Mouse (Mus musculus): ENCODE measurements around the gene Ndst2. TPM values are rescaled to one million over a fixed set of nuclear protein-coding genes. Genes with fewer than 3 reads are reported as not detected.

The Ndst2 gene
- total and polyA plus RNA-seq, 2 experiments from 2014 or later, result 8.5 to 20.3 TPM

GRCm38 (mm10) chr14:20700362-20700761, 34.0 kb downstream of the Ndst2 start:
- H3K27ac ChIP-seq (ENCODE audit: low read depth), result no peak overlapping the region; the same call in 1 of the 2 replicates
- no peak overlapping the region for H3K4me2 ChIP-seq (ENCODE audit: low read depth, low read length)
- TF ChIP-seq EP300 (IDR thresholded peaks at IDR 0.05; ENCODE audit: low read depth), result no peak
- TF ChIP-seq CTCF (IDR thresholded peaks at IDR 0.05; ENCODE audit: low read depth), result no peak
- H3K4me1 ChIP-seq (ENCODE audit: control insufficient read depth, insufficient read depth), result peaks cover 29% of the 10 kb centered on the region
- H3K4me3 ChIP-seq (ENCODE audit: low read depth, low read length), result no peak overlapping the region
- H3K36me3 ChIP-seq (replicated peaks; ENCODE audit: control insufficient read depth, insufficient read depth, low read length), result peaks cover 18% of the 10 kb centered on the region
- no peaks in the 10 kb centered on the region for H3K27me3 ChIP-seq (ENCODE audit: control insufficient read depth, insufficient read depth, low read length)
- H3K9ac ChIP-seq (replicated peaks; ENCODE audit: low read depth, low read length), result no peak overlapping the region
- WGBS, result 70% methylated on average over 3 of the region's 3 CpGs
- DNase-seq (ENCODE audit: low spot score) (no peak), ATAC-seq (ENCODE audit: insufficient read depth, low read depth) (no peak)
- H3K9me3 ChIP-seq (replicated peaks; ENCODE audit: control insufficient read depth, low read length), result no peaks in the 10 kb centered on the region

GRCm38 (mm10) chr14:20698515-20698914, 35.8 kb downstream of the Ndst2 start:
- Histone ChIP-seq H3K4me2 (ENCODE audit: low read depth, low read length) (no peak overlapping the region), H3K36me3 (replicated peaks; ENCODE audit: control insufficient read depth, insufficient read depth, low read length) (peaks cover 15% of the 10 kb centered on the region), H3K9ac (replicated peaks; ENCODE audit: low read depth, low read length) (no peak overlapping the region), H3K4me1 (ENCODE audit: control insufficient read depth, insufficient read depth) (peaks cover 29% of the 10 kb centered on the region), H3K27me3 (ENCODE audit: control insufficient read depth, insufficient read depth, low read length) (no peaks in the 10 kb centered on the region), H3K9me3 (replicated peaks; ENCODE audit: control insufficient read depth, low read length) (no peaks in the 10 kb centered on the region), H3K4me3 (ENCODE audit: low read depth, low read length) (no peak overlapping the region), H3K27ac (ENCODE audit: low read depth) (no peak overlapping the region)
- 66% methylated on average over 2 of the region's 2 CpGs for WGBS
- TF ChIP-seq EP300 (IDR thresholded peaks at IDR 0.05; ENCODE audit: low read depth) (no peak), CTCF (IDR thresholded peaks at IDR 0.05; ENCODE audit: low read depth) (no peak)
- DNase-seq (ENCODE audit: low spot score) (no peak), ATAC-seq (ENCODE audit: insufficient read depth, low read depth) (no peak)

DNA sequence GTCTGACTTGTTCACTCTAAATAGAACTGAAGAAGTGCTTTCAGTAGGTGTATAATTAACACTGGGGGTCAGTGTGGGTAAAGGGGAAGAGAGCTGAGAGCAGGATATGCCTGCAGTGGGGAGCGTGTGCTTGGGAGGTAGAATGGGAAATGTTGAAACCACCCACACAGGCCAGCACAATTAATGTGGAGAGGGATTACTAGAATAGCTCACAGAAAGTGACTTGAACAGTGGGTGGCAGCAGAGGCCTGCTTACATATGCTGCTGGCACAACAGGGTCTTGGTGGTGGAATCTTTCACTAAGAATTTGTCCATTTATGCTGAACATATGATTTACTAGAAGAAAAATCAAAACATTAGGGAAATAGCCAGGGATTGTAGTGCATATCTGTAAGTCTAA, 37.4 kb downstream of the Ndst2 start:
- peak overlapping the region; percentile 81 for H3K4me2 ChIP-seq (ENCODE audit: low read depth, low read length)
- H3K27ac ChIP-seq (ENCODE audit: low read depth), result no peak overlapping the region; the same call in 1 of the 2 replicates
- ATAC-seq (ENCODE audit: insufficient read depth, low read depth) (no peak), DNase-seq (ENCODE audit: low spot score) (peak; percentile 79)
- H3K27me3 ChIP-seq (ENCODE audit: control insufficient read depth, insufficient read depth, low read length), result no peaks in the 10 kb centered on the region
- peak overlapping the region; percentile 94 for H3K4me3 ChIP-seq (ENCODE audit: low read depth, low read length)
- TF ChIP-seq CTCF (IDR thresholded peaks at IDR 0.05; ENCODE audit: low read depth) (peak; percentile 60), EP300 (IDR thresholded peaks at IDR 0.05; ENCODE audit: low read depth) (no peak)
- H3K36me3 ChIP-seq (replicated peaks; ENCODE audit: control insufficient read depth, insufficient read depth, low read length), result peaks cover 30% of the 10 kb centered on the region
- peaks cover 29% of the 10 kb centered on the region for H3K4me1 ChIP-seq (ENCODE audit: control insufficient read depth, insufficient read depth)
- no peaks in the 10 kb centered on the region for H3K9me3 ChIP-seq (replicated peaks; ENCODE audit: control insufficient read depth, low read length)
- WGBS, result 10% methylated on average over 1 of the region's 1 CpGs
- H3K9ac ChIP-seq (replicated peaks; ENCODE audit: low read depth, low read length), result 0 out of 2 replicates have a peak overlapping the region, but pooled peaks have one; percentile 8

- H3K9ac ChIP-seq (replicated peaks; ENCODE audit: low read depth, low read length), result peak overlapping the region; percentile 83
- DNase-seq (ENCODE audit: low spot score), result peak; percentile 14
- H3K9me3 ChIP-seq (replicated peaks; ENCODE audit: control insufficient read depth, low read length), result no peaks in the 10 kb centered on the region
- peak overlapping the region; percentile 94 for H3K4me3 ChIP-seq (ENCODE audit: low read depth, low read length)
- peaks cover 40% of the 10 kb centered on the region for H3K36me3 ChIP-seq (replicated peaks; ENCODE audit: control insufficient read depth, insufficient read depth, low read length)
- no peaks in the 10 kb centered on the region for H3K27me3 ChIP-seq (ENCODE audit: control insufficient read depth, insufficient read depth, low read length)
- H3K4me1 ChIP-seq (ENCODE audit: control insufficient read depth, insufficient read depth), result peaks cover 24% of the 10 kb centered on the region
- H3K27ac ChIP-seq (ENCODE audit: low read depth), result peak overlapping the region; percentile 93
- TF ChIP-seq EP300 (IDR thresholded peaks at IDR 0.05; ENCODE audit: low read depth), result no peak
- no peak for TF ChIP-seq CTCF (IDR thresholded peaks at IDR 0.05; ENCODE audit: low read depth)
- H3K4me2 ChIP-seq (ENCODE audit: low read depth, low read length), result peak overlapping the region; percentile 81
- no peak for ATAC-seq (ENCODE audit: insufficient read depth, low read depth)
- 8% methylated on average over 25 of the region's 27 CpGs for WGBS
These were observed 38.4 kb downstream of the Ndst2 start for GRCm38 (mm10) chr14:20695761-20696520.

GRCm38 (mm10) chr14:20694884-20695760, 39.2 kb downstream of the Ndst2 start, which contains the start of gene Fut11:
Fut11 (plus strand) TSS chr14:20694968.
- DNase-seq (ENCODE audit: low spot score) (peak; percentile 89), ATAC-seq (ENCODE audit: insufficient read depth, low read depth) (peak; percentile 90)
- H3K9ac ChIP-seq (replicated peaks; ENCODE audit: low read depth, low read length), result peak within 1 kb of the TSS; percentile 83
- peaks cover 22% of the 10 kb centered on the region for H3K4me1 ChIP-seq (ENCODE audit: control insufficient read depth, insufficient read depth)
- H3K4me3 ChIP-seq (ENCODE audit: low read depth, low read length), result peak within 1 kb of the TSS; percentile 94
- no peak for TF ChIP-seq CTCF (IDR thresholded peaks at IDR 0.05; ENCODE audit: low read depth)
- TF ChIP-seq EP300 (IDR thresholded peaks at IDR 0.05; ENCODE audit: low read depth), result no peak
- H3K36me3 ChIP-seq (replicated peaks; ENCODE audit: control insufficient read depth, insufficient read depth, low read length), result peaks cover 47% of the 10 kb centered on the region
- H3K4me2 ChIP-seq (ENCODE audit: low read depth, low read length), result peak within 1 kb of the TSS; percentile 81
- peak within 1 kb of the TSS; percentile 93 for H3K27ac ChIP-seq (ENCODE audit: low read depth)
- under 1% methylated on average over 100 of the region's 111 CpGs for WGBS
- H3K9me3 ChIP-seq (replicated peaks; ENCODE audit: control insufficient read depth, low read length), result no peaks in the 10 kb centered on the region
- H3K27me3 ChIP-seq (ENCODE audit: control insufficient read depth, insufficient read depth, low read length), result no peaks in the 10 kb centered on the region
